Mouse (Mus musculus) stomach, embryonic 15.5 days (tissue): Measurements from ENCODE around the gene Pkn1. TPM values are rescaled to one million over a fixed set of nuclear protein-coding genes. Genes with fewer than 3 reads are reported as not detected.

Source experiments
- microRNA-seq: library from miRNA; unstranded; fragments of <30 nt; microRNA quantifications from one replicate; pipeline ENCODE4, GENCODE M21; 2016
- polyA plus RNA-seq: library from polyadenylated mRNA; unstranded; fragments of >200 nt; fragmentation: Nextera tagmentation; extraction: Ambion mirVana; gene quantifications from 2 replicates; pipeline ENCODE4 v1.2.1, GENCODE M21; 2015

The Pkn1 gene
- polyA plus RNA-seq, 1 experiment from 2014 or later: 29.2 TPM

Small RNAs within 50 kb of the gene (microRNA-seq; reads per million reads assigned to microRNA genes)
- not detected for gene Mir1668

Other genes with a start within 250 kb of the Pkn1 start
- 102 and 104 TPM in 2 replicates for gene Scoc, start 240.8 kb downstream of the Pkn1 start, polyA plus RNA-seq
- not detected in 2 replicates for gene Olfr370, start 163.4 kb downstream of the Pkn1 start, polyA plus RNA-seq
- gene Ndufb7, start 132.5 kb downstream of the Pkn1 start, polyA plus RNA-seq: 330 and 333 TPM in 2 replicates
- gene Tecr, start 91.2 kb downstream of the Pkn1 start, polyA plus RNA-seq: 561 and 565 TPM in 2 replicates
- gene Dnajb1, start 91.0 kb downstream of the Pkn1 start, polyA plus RNA-seq: 55.1 and 62.6 TPM in 2 replicates
- gene Gipc1, start 46.5 kb downstream of the Pkn1 start, polyA plus RNA-seq: 183 and 191 TPM in 2 replicates
- 4.4 and 5.4 TPM in 2 replicates for gene Ptger1, start 32.5 kb downstream of the Pkn1 start, polyA plus RNA-seq
- 180 and 185 TPM in 2 replicates for gene Ddx39, start 16.0 kb upstream of the Pkn1 start, polyA plus RNA-seq
- gene Adgre5, start 42.1 kb upstream of the Pkn1 start, polyA plus RNA-seq: 29.8 and 33.7 TPM in 2 replicates
- gene Adgrl1, start 200.9 kb upstream of the Pkn1 start, polyA plus RNA-seq: 17.7 and 18.1 TPM in 2 replicates